Mouse (Mus musculus) kidney, adult 2 months (tissue): Measurements from ENCODE around the gene 9530077C05Rik.

ENCODE experiments used
- CTCF ChIP-seq: fragments of 200-500 bp; conservative IDR thresholded peaks from 2 replicates; pipeline ENCODE4 v1.5.1; 2011; ENCODE audit warnings: low read depth, mild to moderate bottlenecking, control low read depth, low read length, moderate library complexity, mixed read lengths; ENCODE audit not compliant: insufficient read depth, insufficient read length
- POLR2A ChIP-seq: fragments of 200-500 bp; IDR thresholded peaks from one replicate; pipeline ENCODE4 v1.6.1; 2011; ENCODE audit warnings: low read depth, low read length, control low read depth

GRCm38 (mm10) chr9:22411002-22411857, at the start of gene 9530077C05Rik:
- TF ChIP-seq CTCF (peak; percentile 92), POLR2A (no peak)
